ENCODE assay signal across 13 mouse cellular contexts in genomic region chr12:29141855-29142254, GRCm38 (mm10).
DNase-seq lines count a peak whose midpoint lies in the region; ATAC-seq and TF ChIP-seq lines count a peak whose summit lies in the region.
"Had no signal": no experiment of that assay in that cellular context is flagged by ENCODE, and none has a peak within 500 bp of the region (broad histone marks: within the 10 kb centered on the region; RNA-seq: fewer than 3 reads in every experiment).

No protein-coding gene starts in this region.

- H3K27me3 ChIP-seq in hindbrain, embryonic 14.5 days (ENCODE audit: control insufficient read depth, insufficient read depth, low read length): no peaks in the 10 kb centered on the region
- no peaks in the 10 kb centered on the region for H3K27me3 ChIP-seq in neural tube, embryonic 12.5 days (replicated peaks)
- no peaks in the 10 kb centered on the region for H3K27me3 ChIP-seq in intestine, postnatal 0 days (replicated peaks; ENCODE audit: control insufficient read depth, insufficient read depth, low read length)

- H3K36me3 ChIP-seq in hindbrain, embryonic 14.5 days (replicated peaks; ENCODE audit: control insufficient read depth, insufficient read depth): no peaks in the 10 kb centered on the region
- no peaks in the 10 kb centered on the region for H3K36me3 ChIP-seq in neural tube, embryonic 12.5 days
- no peaks in the 10 kb centered on the region for H3K36me3 ChIP-seq in intestine, postnatal 0 days (ENCODE audit: control insufficient read depth, insufficient read depth)

- no peaks in the 10 kb centered on the region for H3K9me3 ChIP-seq in hindbrain, embryonic 14.5 days (ENCODE audit: control insufficient read depth, low read length)
- H3K9me3 ChIP-seq in neural tube, embryonic 12.5 days: no peaks in the 10 kb centered on the region
- H3K9me3 ChIP-seq in intestine, postnatal 0 days (ENCODE audit: control insufficient read depth): no peaks in the 10 kb centered on the region

- H3K4me3 ChIP-seq in hindbrain, embryonic 14.5 days (replicated peaks; ENCODE audit: low read length): no peak overlapping the region
- H3K4me3 ChIP-seq in neural tube, embryonic 12.5 days: no peak overlapping the region
- no peak overlapping the region for H3K4me3 ChIP-seq in intestine, postnatal 0 days (ENCODE audit: low read depth, low read length)

- ATAC-seq in frontal cortex, adult (ENCODE audit: low TSS enrichment): peak; percentile 25
- no peak for ATAC-seq in hindbrain, embryonic 14.5 days (ENCODE audit: low FRiP score)
- no peak for ATAC-seq in neural tube, embryonic 12.5 days (ENCODE audit: low FRiP score, low read depth)
- no peak for ATAC-seq in intestine, postnatal 0 days
- ATAC-seq: inflammation-experienced regulatory T-cells, adult 6 months had no signal

- H3K4me1 ChIP-seq in hindbrain, embryonic 14.5 days (replicated peaks; ENCODE audit: control insufficient read depth, insufficient read depth, low read length): peaks cover 41% of the 10 kb centered on the region
- peaks cover 34% of the 10 kb centered on the region for H3K4me1 ChIP-seq in neural tube, embryonic 12.5 days
- H3K4me1 ChIP-seq in intestine, postnatal 0 days (replicated peaks; ENCODE audit: control insufficient read depth, insufficient read depth, low read length): no peaks in the 10 kb centered on the region

- no peak for DNase-seq in frontal cortex, postnatal 25 days (ENCODE audit: low spot score in 2 of 2)
- DNase-seq in cerebellum, adult 8-10 months: peak; percentile 28
- DNase-seq in hindbrain, embryonic 14.5 days (ENCODE audit: low spot score): no peak
- DNase-seq in adrenal gland, postnatal 4 days (ENCODE audit: low spot score in 2 of 2): no peak
- no peak for DNase-seq in lung, adult 18-20 months
- DNase-seq: kidney, postnatal 36 days; lung, postnatal 14 days; thymus, postnatal 4 days had no signal

- peak overlapping the region; percentile 37 for H3K9ac ChIP-seq in hindbrain, embryonic 14.5 days
- H3K9ac ChIP-seq in neural tube, embryonic 12.5 days: no peak overlapping the region
- H3K9ac ChIP-seq in intestine, postnatal 0 days (ENCODE audit: low read depth, low read length): no peak overlapping the region

- 63% methylated on average over 8 of the region's 8 CpGs for WGBS in hindbrain, embryonic 14.5 days
- WGBS in neural tube, embryonic 12.5 days: 76% methylated on average over 8 of the region's 8 CpGs
- 87% methylated on average over 8 of the region's 8 CpGs for WGBS in intestine, postnatal 0 days

- peak overlapping the region; percentile 76 for H3K27ac ChIP-seq in hindbrain, embryonic 14.5 days
- peak overlapping the region; percentile 43; the same call in 1 of the 2 replicates for H3K27ac ChIP-seq in neural tube, embryonic 12.5 days
- H3K27ac ChIP-seq in intestine, postnatal 0 days (ENCODE audit: low read depth, low read length): no peak overlapping the region

- no peak for TF ChIP-seq CTCF in intestine, postnatal 0 days (IDR thresholded peaks at IDR 0.05; ENCODE audit: low read depth)

- H3K4me2 ChIP-seq in hindbrain, embryonic 14.5 days (replicated peaks): peak overlapping the region; percentile 23
- H3K4me2 ChIP-seq in neural tube, embryonic 12.5 days (replicated peaks): peak overlapping the region; percentile 17; the same call in 1 of the 2 replicates
- no peak overlapping the region for H3K4me2 ChIP-seq in intestine, postnatal 0 days (replicated peaks; ENCODE audit: low read depth)
- H3K4me2 ChIP-seq: heart, embryonic 11.5 days had no signal
